Mouse (Mus musculus): Measurements from ENCODE around the gene Crispld2.

- TF ChIP-seq POLR2A (IDR thresholded peaks at IDR 0.05; ENCODE audit: low read depth, low read length) (no peak), CTCF (IDR thresholded peaks at IDR 0.05; ENCODE audit: extremely low read depth, insufficient read length, insufficient replicate concordance, low read depth, low read length) (no peak)
Measured at GRCm38 (mm10) chr8:120057078-120057477, 64.8 kb downstream of the Crispld2 start.
